Mouse (Mus musculus): ENCODE data around the gene Zranb3. TPM values are rescaled to one million over a fixed set of nuclear protein-coding genes. Genes with fewer than 3 reads are reported as not detected.
A peak's percentile ranks its signal among the peaks of the same experiment; 100 is the strongest.

The Zranb3 gene
- polyA plus RNA-seq, 1 experiment from 2014 or later: 1.4 TPM

DNA sequence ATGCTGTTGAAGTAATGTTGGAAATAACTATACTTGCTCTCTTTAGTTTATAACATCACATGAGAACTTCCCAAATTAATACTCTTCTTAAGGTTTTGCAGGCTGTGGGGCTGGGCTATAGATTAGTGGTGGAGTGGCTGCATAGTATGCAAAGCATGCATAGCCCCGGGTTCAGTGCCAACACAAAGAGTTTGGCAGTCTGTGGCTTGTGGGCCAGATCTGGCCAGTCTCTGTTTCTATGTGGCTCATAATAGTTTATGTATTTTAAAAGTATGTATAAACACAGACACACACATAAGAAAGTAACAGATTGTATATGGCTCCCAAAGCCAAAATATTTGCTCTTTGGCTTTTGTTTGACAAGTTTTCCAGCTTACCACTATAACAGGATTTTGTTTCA lies 187.0 kb downstream of the Zranb3 start:
- Histone ChIP-seq H3K27ac (replicated peaks) (no peak overlapping the region), H3K4me3 (ENCODE audit: low read depth, low read length) (no peak overlapping the region), H3K9me3 (ENCODE audit: control insufficient read depth, low read length) (no peaks in the 10 kb centered on the region), H3K9ac (ENCODE audit: low read length) (no peak overlapping the region), H3K27me3 (ENCODE audit: control insufficient read depth, insufficient read depth, low read length) (no peaks in the 10 kb centered on the region), H3K4me2 (replicated peaks; ENCODE audit: low read depth) (no peak overlapping the region), H3K36me3 (ENCODE audit: control insufficient read depth, insufficient read depth, low read length) (peaks cover 2% of the 10 kb centered on the region; the same call in 1 of the 2 replicates), H3K4me1 (replicated peaks; ENCODE audit: control insufficient read depth, insufficient read depth) (no peaks in the 10 kb centered on the region)
- no peak for TF ChIP-seq CTCF (IDR thresholded peaks at IDR 0.05; ENCODE audit: low read depth)
- WGBS: 39% methylated on average over 1 of the region's 1 CpGs
- no peak for DNase-seq (ENCODE audit: low spot score)
- no peak for ATAC-seq (ENCODE audit: low FRiP score, low TSS enrichment)

DNA sequence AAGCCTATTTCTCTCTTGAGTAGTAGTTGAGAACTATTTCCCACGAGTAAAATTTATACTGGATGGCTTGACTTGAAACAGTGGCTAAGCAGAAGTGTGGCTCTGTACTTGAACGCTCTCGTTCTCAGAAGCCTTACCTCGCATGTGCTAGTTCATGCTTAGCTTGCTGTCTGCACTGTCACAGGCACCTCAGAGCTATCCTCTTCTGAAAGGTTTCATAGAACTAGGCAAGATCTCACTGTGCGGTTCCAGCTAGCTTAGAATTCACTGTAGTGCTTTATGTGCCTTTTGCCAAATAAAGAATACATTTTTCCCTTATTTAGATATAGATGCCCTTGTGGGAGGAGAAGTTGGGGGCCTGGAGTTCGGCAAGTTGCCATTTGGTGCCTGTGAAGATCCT lies 187.5 kb downstream of the Zranb3 start:
- Histone ChIP-seq H3K27me3 (ENCODE audit: control insufficient read depth, insufficient read depth, low read length) (no peaks in the 10 kb centered on the region), H3K36me3 (ENCODE audit: control insufficient read depth, insufficient read depth, low read length) (peaks cover 2% of the 10 kb centered on the region; the same call in 1 of the 2 replicates), H3K27ac (replicated peaks) (0 out of 2 replicates have a peak overlapping the region, but pooled peaks have one; percentile 36), H3K4me2 (replicated peaks; ENCODE audit: low read depth) (no peak overlapping the region), H3K4me3 (ENCODE audit: low read depth, low read length) (no peak overlapping the region), H3K9ac (ENCODE audit: low read length) (no peak overlapping the region), H3K4me1 (replicated peaks; ENCODE audit: control insufficient read depth, insufficient read depth) (no peaks in the 10 kb centered on the region), H3K9me3 (ENCODE audit: control insufficient read depth, low read length) (no peaks in the 10 kb centered on the region)
- 72% methylated on average over 6 of the region's 6 CpGs for WGBS
- ATAC-seq (ENCODE audit: low FRiP score, low TSS enrichment) (no peak), DNase-seq (ENCODE audit: low spot score) (no peak)
- TF ChIP-seq EP300 (optimal IDR thresholded peaks at IDR 0.05): no peak
- TF ChIP-seq CTCF (IDR thresholded peaks at IDR 0.05; ENCODE audit: low read depth): no peak

DNA sequence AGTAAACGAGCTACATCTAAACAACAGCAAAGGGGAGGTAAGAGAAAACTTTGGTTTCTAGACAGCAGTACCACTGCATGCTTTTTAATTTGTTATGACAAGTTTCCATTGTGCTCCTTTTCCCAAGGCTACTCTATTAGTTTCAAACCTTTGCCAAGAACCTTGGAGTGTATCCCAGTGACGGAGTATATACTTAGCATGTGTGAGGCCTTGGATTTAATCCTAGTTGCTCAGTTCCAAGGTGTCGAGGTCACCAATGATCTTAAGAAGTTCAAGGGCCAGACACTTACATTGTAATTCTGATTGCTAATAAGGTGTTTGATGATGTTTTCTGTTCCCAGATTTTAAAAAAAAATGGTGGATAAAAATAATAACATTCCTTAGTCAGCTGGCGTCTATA lies 189.7 kb downstream of the Zranb3 start:
- Histone ChIP-seq H3K27me3 (ENCODE audit: control insufficient read depth, insufficient read depth, low read length) (no peaks in the 10 kb centered on the region), H3K9ac (ENCODE audit: low read length) (no peak overlapping the region), H3K27ac (replicated peaks) (no peak overlapping the region; the same call in 1 of the 2 replicates), H3K4me3 (ENCODE audit: low read depth, low read length) (no peak overlapping the region), H3K36me3 (ENCODE audit: control insufficient read depth, insufficient read depth, low read length) (0 out of 2 replicates have a peak, but pooled peaks cover 2% of the 10 kb centered on the region), H3K4me1 (replicated peaks; ENCODE audit: control insufficient read depth, insufficient read depth) (no peaks in the 10 kb centered on the region), H3K4me2 (replicated peaks; ENCODE audit: low read depth) (no peak overlapping the region), H3K9me3 (ENCODE audit: control insufficient read depth, low read length) (no peaks in the 10 kb centered on the region)
- no peak for ATAC-seq (ENCODE audit: low FRiP score, low TSS enrichment)
- TF ChIP-seq EP300 (optimal IDR thresholded peaks at IDR 0.05): no peak
- TF ChIP-seq CTCF (IDR thresholded peaks at IDR 0.05; ENCODE audit: low read depth): no peak
- 60% methylated on average over 4 of the region's 4 CpGs for WGBS
- no peak for DNase-seq (ENCODE audit: low spot score)

DNA sequence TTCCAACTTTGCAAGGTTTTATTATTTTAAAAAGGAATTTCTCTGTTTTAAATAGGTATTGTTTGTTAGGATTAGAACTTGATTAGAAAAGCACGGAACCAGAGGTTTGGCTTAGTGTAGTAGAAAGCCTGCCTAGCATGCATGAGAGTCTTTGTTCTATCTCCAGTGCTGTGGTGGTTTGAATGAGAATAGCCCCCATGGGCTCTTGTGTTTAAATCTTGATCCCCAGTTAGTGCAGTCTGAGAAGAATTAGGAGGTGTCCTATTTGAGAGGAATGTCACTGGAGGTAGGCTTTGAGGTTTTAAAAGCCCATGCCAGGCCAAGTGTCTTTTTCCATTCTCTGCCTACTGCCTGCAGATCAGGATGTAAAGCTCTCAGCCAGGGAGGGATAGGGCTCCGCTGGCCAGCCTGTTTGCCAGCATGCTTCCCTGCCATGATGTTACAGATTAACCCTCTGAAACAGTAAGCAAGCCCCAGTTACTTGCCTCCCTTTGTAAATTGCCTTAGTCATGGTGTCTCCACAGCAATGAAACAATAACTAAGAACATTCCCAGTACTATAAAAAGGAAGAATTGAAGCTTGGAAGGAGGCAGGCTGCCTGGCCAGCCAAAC lies 198.0 kb downstream of the Zranb3 start:
- Histone ChIP-seq H3K4me1 (replicated peaks; ENCODE audit: control insufficient read depth, insufficient read depth) (no peaks in the 10 kb centered on the region), H3K36me3 (ENCODE audit: control insufficient read depth, insufficient read depth, low read length) (peaks cover 4% of the 10 kb centered on the region; the same call in 1 of the 2 replicates), H3K9me3 (ENCODE audit: control insufficient read depth, low read length) (no peaks in the 10 kb centered on the region), H3K9ac (ENCODE audit: low read length) (no peak overlapping the region), H3K4me3 (ENCODE audit: low read depth, low read length) (no peak overlapping the region), H3K27ac (replicated peaks) (no peak overlapping the region), H3K27me3 (ENCODE audit: control insufficient read depth, insufficient read depth, low read length) (no peaks in the 10 kb centered on the region), H3K4me2 (replicated peaks; ENCODE audit: low read depth) (no peak overlapping the region)
- no peak for DNase-seq (ENCODE audit: low spot score)
- ATAC-seq (ENCODE audit: low FRiP score, low TSS enrichment): no peak
- TF ChIP-seq EP300 (optimal IDR thresholded peaks at IDR 0.05) (no peak), CTCF (IDR thresholded peaks at IDR 0.05; ENCODE audit: low read depth) (no peak)
- 58% methylated on average over 2 of the region's 2 CpGs for WGBS

Other genes starting within 250 kb of the Zranb3 start
- gene Map3k19, start 248.0 kb downstream of the Zranb3 start, polyA plus RNA-seq (2015; fragmentation: Nextera tagmentation; extraction: Ambion mirVana): not detected in 2 replicates
- 13.5 and 13.8 TPM in 2 replicates for gene Rab3gap1, start 234.3 kb downstream of the Zranb3 start, polyA plus RNA-seq (2015; fragmentation: Nextera tagmentation; extraction: Ambion mirVana)
- 23.7 and 29.6 TPM in 2 replicates for gene R3hdm1, start 254 bp upstream of the Zranb3 start, polyA plus RNA-seq (2015; fragmentation: Nextera tagmentation; extraction: Ambion mirVana)
- 54.5 and 62.4 TPM in 2 replicates for gene Ubxn4, start 140.9 kb upstream of the Zranb3 start, polyA plus RNA-seq (2015; fragmentation: Nextera tagmentation; extraction: Ambion mirVana)
- gene Lct, start 225.3 kb upstream of the Zranb3 start, polyA plus RNA-seq (2015; fragmentation: Nextera tagmentation; extraction: Ambion mirVana): 1.3 and 2.8 TPM in 2 replicates